Mouse (Mus musculus) midbrain, embryonic 14.5 days (tissue): ENCODE data around the gene Pitpnm1. TPM values are rescaled to one million over a fixed set of nuclear protein-coding genes. Genes with fewer than 3 reads are reported as not detected.
"Not testable (repeated sequence)": the region's sequence is repeated elsewhere in the genome, so short reads cannot be mapped to it uniquely, and the experiment has no call there.

Source experiments
- ATAC-seq: fragments of 200-750 bp; cut with Nextera tagmentation; 2 replicates; pipeline ENCODE4 v1.8.0; 2017; ENCODE audit warnings: moderate number of reproducible peaks, moderate library complexity; ENCODE audit not compliant: low FRiP score, low TSS enrichment
- DNase-seq: peaks from one replicate; pipeline ENCODE4 v3.0.0-alpha.2; 2015
- H3K27ac ChIP-seq: fragments of 300-500 bp; sonication (generic); replicated peaks from 2 replicates; pipeline ENCODE4 v1.5.1; 2014; ENCODE audit warnings: mild to moderate bottlenecking, low read depth, low read length, moderate library complexity
- H3K27me3 ChIP-seq: fragments of 300-500 bp; sonication (generic); 2 replicates; pipeline ENCODE4 v1.6.1; 2014; ENCODE audit warnings: low read length, control low read depth, mixed read lengths; ENCODE audit not compliant: control insufficient read depth, insufficient read depth
- H3K36me3 ChIP-seq: fragments of 300-500 bp; sonication (generic); 2 replicates; pipeline ENCODE4 v1.6.1; 2014; ENCODE audit warnings: low read length, control low read depth; ENCODE audit not compliant: control insufficient read depth, insufficient read depth
- H3K4me1 ChIP-seq: fragments of 300-500 bp; sonication (generic); 2 replicates; pipeline ENCODE4 v1.6.1; 2014; ENCODE audit warnings: mild to moderate bottlenecking, antibody characterized with exemption, low read length, control low read depth; ENCODE audit not compliant: control insufficient read depth, insufficient read depth
- H3K4me2 ChIP-seq: fragments of 300-500 bp; sonication (generic); 2 replicates; pipeline ENCODE4 v1.6.1; 2014; ENCODE audit warnings: mild to moderate bottlenecking, low read length, moderate library complexity
- H3K4me3 ChIP-seq: fragments of 300-500 bp; sonication (generic); replicated peaks from 2 replicates; pipeline ENCODE4 v1.5.1; 2014; ENCODE audit warnings: low read depth, low read length
- H3K9ac ChIP-seq: fragments of 300-500 bp; sonication (generic); replicated peaks from 2 replicates; pipeline ENCODE4 v1.6.1; 2014; ENCODE audit warnings: mild to moderate bottlenecking, low read length, moderate library complexity
- H3K9me3 ChIP-seq: fragments of 300-500 bp; sonication (generic); 2 replicates; pipeline ENCODE4 v1.6.1; 2016; ENCODE audit warnings: low read length, control low read depth, mixed read lengths; ENCODE audit not compliant: control insufficient read depth
- WGBS: fragments of 180-500 bp; shearing (Covaris S2); extraction: QIAGEN DNeasy Blood & Tissue Kit; methylation state at CpG from one replicate; pipeline ENCODE4 v1.1.7; 2014; 5-methylcytosine and 5-hydroxymethylcytosine counted together
- polyA plus RNA-seq: library from polyadenylated mRNA; unstranded; fragments of >200 nt; fragmentation: Nextera tagmentation; extraction: Ambion mirVana; gene quantifications from 2 replicates; pipeline ENCODE4 v1.2.1, GENCODE M21; 2014

Gene Pitpnm1
- polyA plus RNA-seq, 1 experiment from 2014 or later: 72.8 TPM

DNA sequence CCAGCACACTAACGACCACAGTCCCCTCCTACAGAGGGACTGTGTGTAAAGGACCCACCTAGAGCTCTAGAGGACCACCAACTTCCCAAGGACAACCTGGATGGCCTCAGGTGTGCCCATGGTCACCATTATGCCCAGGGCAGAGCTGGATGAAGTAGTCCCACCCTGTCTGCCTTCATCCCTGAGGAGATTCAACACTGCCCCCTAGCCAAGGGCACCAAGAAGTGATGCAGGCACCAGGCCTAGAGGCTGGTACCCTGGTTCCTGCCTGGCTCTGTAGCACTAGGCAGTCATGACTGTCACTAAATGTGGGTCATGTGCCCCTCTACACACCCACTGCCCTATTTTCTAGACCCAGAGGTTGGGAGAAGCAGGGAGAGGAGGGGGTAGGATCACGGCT, 32.0 kb downstream of the Pitpnm1 start:
- H3K36me3 ChIP-seq: peaks cover 52% of the 10 kb centered on the region
- 88% methylated on average over 2 of the region's 2 CpGs for WGBS
- ATAC-seq: no peak

DNA sequence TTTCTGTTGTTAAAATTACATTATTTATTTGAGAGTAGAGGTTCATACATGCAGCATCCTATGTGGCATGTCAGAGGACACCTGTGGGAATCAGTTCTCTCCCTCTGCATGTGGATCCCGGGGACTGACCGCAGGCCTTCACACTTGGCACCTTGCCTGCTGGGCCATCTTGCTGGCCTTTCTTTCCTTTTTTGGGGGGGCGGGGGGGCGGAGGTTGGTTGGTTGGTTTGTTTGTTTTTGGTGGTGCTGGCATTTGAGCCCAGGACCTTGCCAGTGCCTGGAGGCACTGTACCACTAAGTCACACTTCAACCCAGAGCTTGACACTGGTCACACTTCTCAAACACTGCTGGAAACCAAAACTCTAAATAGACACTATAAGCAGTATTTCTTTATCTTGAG, 34.6 kb downstream of the Pitpnm1 start:
- WGBS: 94% methylated on average over 4 of the region's 4 CpGs
- no peak for ATAC-seq

More for the DNA sequence above, 32.0 kb downstream of the Pitpnm1 start:
- peaks cover 5% of the 10 kb centered on the region for H3K4me1 ChIP-seq
- H3K27ac ChIP-seq: no peak overlapping the region
- H3K9ac ChIP-seq: no peak overlapping the region
- H3K4me2 ChIP-seq: no peak overlapping the region
- H3K9me3 ChIP-seq: no peaks in the 10 kb centered on the region
- DNase-seq: no peak
- no peaks in the 10 kb centered on the region for H3K27me3 ChIP-seq
- H3K4me3 ChIP-seq: no peak overlapping the region

DNA sequence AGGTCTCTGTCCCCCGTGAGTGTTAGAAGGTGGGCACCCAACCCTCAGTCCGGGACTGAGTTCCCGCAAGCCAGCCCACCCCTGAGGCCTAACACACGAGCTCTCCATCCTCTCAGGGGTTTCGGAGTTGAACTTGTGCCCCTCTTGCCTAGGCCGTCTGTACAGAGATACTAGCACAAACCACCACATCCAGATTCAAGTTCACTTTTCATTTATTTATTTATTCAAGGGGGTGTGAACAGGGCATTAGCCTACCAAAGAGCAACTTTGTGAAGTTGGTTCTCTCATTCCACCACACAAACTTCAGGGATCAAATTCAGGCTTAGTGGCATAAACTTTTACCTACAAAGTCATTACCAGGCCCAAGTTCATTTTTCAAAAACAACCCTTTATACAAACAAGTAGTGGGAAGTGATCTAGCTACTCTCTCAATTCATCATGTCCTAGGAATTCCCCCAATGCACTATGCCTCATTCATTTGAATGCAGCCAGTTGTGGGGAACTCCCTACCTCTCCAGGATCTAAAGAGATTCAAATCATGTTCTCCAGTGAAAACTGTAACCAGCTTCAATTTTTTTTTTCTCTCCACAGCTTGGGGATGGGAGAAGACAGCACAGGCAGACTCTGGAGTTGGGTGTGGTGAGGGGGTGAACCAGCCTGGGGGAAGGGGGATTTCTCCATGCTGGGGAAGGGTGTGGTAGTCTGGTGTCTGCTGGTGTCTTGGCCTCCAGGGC, 35.6 kb downstream of the Pitpnm1 start:
- not testable (repeated sequence) for H3K27me3 ChIP-seq, H3K9ac ChIP-seq, H3K4me1 ChIP-seq, H3K9me3 ChIP-seq, ATAC-seq, H3K4me3 ChIP-seq, H3K27ac ChIP-seq, H3K4me2 ChIP-seq, DNase-seq
- peaks cover 30% of the 10 kb centered on the region for H3K36me3 ChIP-seq
- 89% methylated on average over 6 of the region's 6 CpGs for WGBS

More for the DNA sequence above, 34.6 kb downstream of the Pitpnm1 start:
- H3K27me3 ChIP-seq: no peaks in the 10 kb centered on the region
- H3K4me1 ChIP-seq: 0 out of 2 replicates have a peak, but pooled peaks cover 3% of the 10 kb centered on the region
- H3K9ac ChIP-seq: no peak overlapping the region
- DNase-seq: no peak
- no peak overlapping the region for H3K4me2 ChIP-seq
- H3K9me3 ChIP-seq: no peaks in the 10 kb centered on the region
- peaks cover 37% of the 10 kb centered on the region for H3K36me3 ChIP-seq
- H3K27ac ChIP-seq: no peak overlapping the region
- H3K4me3 ChIP-seq: no peak overlapping the region

DNA sequence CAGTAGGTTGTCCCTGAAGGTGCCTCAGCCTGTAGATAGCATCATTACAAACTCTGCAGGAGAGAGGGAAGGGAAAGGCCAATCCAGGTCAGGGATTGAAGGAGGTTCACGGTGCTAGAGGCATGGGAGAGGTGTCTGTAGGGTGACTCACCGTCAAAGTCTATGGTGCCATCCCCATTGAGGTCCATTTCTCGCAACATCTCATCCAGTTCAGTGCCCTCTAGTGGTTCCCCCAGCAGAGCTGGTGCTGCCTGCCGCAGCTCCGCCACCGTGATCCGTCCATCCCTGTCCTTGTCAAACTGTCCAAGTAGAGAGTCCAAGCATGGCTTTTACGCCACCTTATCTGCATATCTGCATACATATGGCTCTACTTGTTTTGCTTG, 36.2 kb downstream of the Pitpnm1 start:
- not testable (repeated sequence) for H3K9ac ChIP-seq, H3K9me3 ChIP-seq, H3K27me3 ChIP-seq, H3K27ac ChIP-seq, H3K4me1 ChIP-seq, ATAC-seq, DNase-seq, H3K4me3 ChIP-seq, H3K4me2 ChIP-seq
- peaks cover 25% of the 10 kb centered on the region for H3K36me3 ChIP-seq
- 24% methylated on average over 8 of the region's 8 CpGs for WGBS

DNA sequence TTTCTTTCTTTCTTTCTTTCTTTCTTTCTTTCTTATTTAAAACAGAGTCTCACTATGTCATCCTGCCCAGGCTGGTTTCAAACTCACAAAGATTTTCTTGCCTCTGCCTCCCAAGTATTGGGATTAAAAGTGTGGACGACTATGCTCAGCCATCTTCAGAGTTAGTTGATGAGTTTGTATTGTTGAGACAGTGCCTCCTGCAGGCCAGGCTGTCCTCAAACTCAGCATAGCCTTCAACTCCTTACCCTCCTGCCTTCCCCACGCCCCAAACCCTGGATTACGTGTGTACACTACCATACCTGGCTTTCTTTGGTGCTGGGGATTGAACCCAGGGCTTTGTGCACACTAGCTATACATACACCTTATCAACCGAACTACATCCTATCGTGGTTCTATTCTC, 36.7 kb downstream of the Pitpnm1 start:
- Histone ChIP-seq H3K27me3 (no peaks in the 10 kb centered on the region), H3K27ac (no peak overlapping the region), H3K36me3 (peaks cover 21% of the 10 kb centered on the region), H3K4me3 (no peak overlapping the region), H3K4me1 (0 out of 2 replicates have a peak, but pooled peaks cover 6% of the 10 kb centered on the region), H3K9me3 (no peaks in the 10 kb centered on the region), H3K9ac (no peak overlapping the region), H3K4me2 (no peak overlapping the region)
- ATAC-seq (no peak), DNase-seq (no peak)
- 77% methylated on average over 5 of the region's 5 CpGs for WGBS

DNA sequence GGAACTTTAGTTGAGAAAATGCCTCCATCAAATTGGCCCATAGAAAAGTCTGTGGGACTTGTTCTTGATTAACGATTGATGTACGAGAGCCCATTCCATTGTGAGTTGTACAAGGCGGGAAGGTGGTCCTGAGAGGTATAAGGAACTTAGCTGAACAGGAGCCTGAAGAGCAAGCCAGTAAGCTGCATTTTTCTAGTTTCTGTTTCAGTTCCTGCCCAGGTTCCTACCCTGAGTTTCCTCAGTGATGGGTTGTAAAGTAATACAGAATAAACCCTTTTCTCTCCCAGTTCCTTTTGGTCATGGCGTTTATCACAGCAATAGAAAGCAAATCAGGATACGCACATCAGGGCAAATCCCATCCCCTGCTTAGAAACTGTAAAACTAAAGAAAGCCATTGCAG, 38.1 kb downstream of the Pitpnm1 start:
- WGBS: 77% methylated on average over 5 of the region's 5 CpGs

DNA sequence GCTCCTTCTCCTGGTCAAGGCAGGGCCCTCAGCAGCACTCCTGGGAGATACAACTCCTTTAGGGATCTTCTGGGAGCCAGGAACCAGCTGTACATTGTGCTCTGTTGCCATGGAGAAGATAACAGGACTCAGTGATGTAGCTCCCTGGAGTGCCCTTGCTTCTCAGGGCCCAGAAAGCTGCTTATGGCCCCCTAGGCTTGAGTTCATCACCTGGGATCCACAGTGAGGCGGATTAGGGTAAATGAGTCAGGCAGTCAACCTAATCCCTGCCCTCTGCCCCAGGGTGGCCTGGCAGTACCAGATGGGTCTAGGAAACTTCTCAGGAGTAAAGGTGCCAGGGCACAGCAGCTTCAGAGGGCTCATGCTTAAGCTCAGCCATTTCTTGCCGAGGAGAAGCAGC, 39.6 kb downstream of the Pitpnm1 start, which contains the start of gene Gpr152:
Gene Gpr152 (plus strand): TSS at position 342 of the 400 bp plus-strand sequence.
- no peak within 1 kb of the TSS for H3K9ac ChIP-seq
- H3K4me1 ChIP-seq: 0 out of 2 replicates have a peak, but pooled peaks cover 6% of the 10 kb centered on the region
- H3K4me2 ChIP-seq: no peak within 1 kb of the TSS
- no peaks in the 10 kb centered on the region for H3K27me3 ChIP-seq
- no peaks in the 10 kb centered on the region for H3K36me3 ChIP-seq
- ATAC-seq (no peak), DNase-seq (no peak)
- H3K9me3 ChIP-seq: no peaks in the 10 kb centered on the region
- H3K4me3 ChIP-seq: no peak within 1 kb of the TSS
- no peak within 1 kb of the TSS for H3K27ac ChIP-seq
- WGBS: 37% methylated on average over 2 of the region's 2 CpGs

More for the DNA sequence above, 38.1 kb downstream of the Pitpnm1 start:
- H3K4me1 ChIP-seq: 0 out of 2 replicates have a peak, but pooled peaks cover 6% of the 10 kb centered on the region
- H3K27ac ChIP-seq: no peak overlapping the region
- no peak overlapping the region for H3K9ac ChIP-seq
- H3K36me3 ChIP-seq: peaks cover 6% of the 10 kb centered on the region
- H3K4me2 ChIP-seq: no peak overlapping the region
- no peaks in the 10 kb centered on the region for H3K9me3 ChIP-seq
- H3K27me3 ChIP-seq: no peaks in the 10 kb centered on the region
- DNase-seq (no peak), ATAC-seq (no peak)
- H3K4me3 ChIP-seq: no peak overlapping the region

DNA sequence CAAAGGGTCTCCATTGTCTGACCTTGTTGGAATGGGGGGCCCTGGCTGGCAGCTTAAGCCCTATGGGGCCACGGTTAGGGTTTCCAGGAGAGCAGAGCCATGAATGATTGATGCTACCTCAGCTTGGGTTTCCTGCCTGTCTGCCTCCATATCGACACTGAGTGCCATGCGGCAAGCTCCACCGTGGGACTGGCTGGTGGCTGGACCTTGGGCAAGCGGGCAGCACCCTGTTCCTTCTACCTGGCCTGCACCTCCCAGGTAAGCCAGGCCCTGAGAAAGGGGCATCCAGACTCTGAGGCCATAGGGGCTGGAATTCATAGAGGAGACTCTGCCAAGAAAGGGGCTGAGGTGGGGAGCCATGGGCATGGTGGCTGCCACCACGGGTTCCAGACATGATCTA, 40.3 kb downstream of the Pitpnm1 start:
- Histone ChIP-seq H3K4me2 (no peak overlapping the region), H3K9ac (no peak overlapping the region), H3K36me3 (no peaks in the 10 kb centered on the region), H3K27me3 (no peaks in the 10 kb centered on the region), H3K4me1 (0 out of 2 replicates have a peak, but pooled peaks cover 6% of the 10 kb centered on the region), H3K27ac (no peak overlapping the region), H3K9me3 (no peaks in the 10 kb centered on the region), H3K4me3 (no peak overlapping the region)
- DNase-seq (no peak), ATAC-seq (no peak)
- WGBS: 76% methylated on average over 6 of the region's 6 CpGs
